Mouse (Mus musculus) liver, embryonic 14.5 days (tissue): ENCODE data around the gene Eif4e1b. TPM values are rescaled to one million over a fixed set of nuclear protein-coding genes. Genes with fewer than 3 reads are reported as not detected.

ENCODE experiments used
- ATAC-seq: fragments of 200-750 bp; cut with Nextera tagmentation; 2 replicates; pipeline ENCODE4 v1.8.0; 2017; ENCODE audit warnings: moderate number of reproducible peaks, mild to moderate bottlenecking, moderate library complexity; ENCODE audit not compliant: insufficient read depth
- DNase-seq, 3 experiments: peaks; one replicate each; pipeline ENCODE4 v3.0.0-alpha.2; 2012 to 2013; ENCODE audit warnings: low read depth in 3 of 3, low spot score in 3 of 3
- H3K27ac ChIP-seq: fragments of 300-500 bp; sonication (generic); 2 replicates; pipeline ENCODE4 v1.5.1; 2014; ENCODE audit warnings: moderate library complexity, mild to moderate bottlenecking, control low read depth, inconsistent platforms
- H3K27me3 ChIP-seq: fragments of 300-500 bp; sonication (generic); 2 replicates; pipeline ENCODE4 v1.6.1; 2014; ENCODE audit warnings: mild to moderate bottlenecking, low read length, moderate library complexity; ENCODE audit not compliant: control insufficient read depth, insufficient read depth
- H3K36me3 ChIP-seq: fragments of 300-500 bp; sonication (generic); replicated peaks from 2 replicates; pipeline ENCODE4 v1.6.1; 2014; ENCODE audit warnings: low read depth; ENCODE audit not compliant: control insufficient read depth, insufficient read depth
- H3K4me1 ChIP-seq, 2 experiments: fragments of 200-500 bp in 1 of 2; fragments of 300-500 bp in 1 of 2; sonication (generic) in 1 of 2; replicated peaks; 2 replicates each; pipeline ENCODE4 v1.6.1; 2012 to 2014; ENCODE audit warnings: antibody characterized with exemption in 1 of 2, inconsistent platforms in 1 of 2, low read length in 1 of 2; ENCODE audit not compliant: control insufficient read depth in 2 of 2, insufficient read depth in 2 of 2
- H3K4me2 ChIP-seq: fragments of 300-500 bp; sonication (generic); 2 replicates; pipeline ENCODE4 v1.6.1; 2014; ENCODE audit warnings: low read depth, mild to moderate bottlenecking, control low read depth, moderate library complexity
- H3K4me3 ChIP-seq, 2 experiments: fragments of 200-500 bp in 1 of 2; fragments of 300-500 bp in 1 of 2; sonication (generic) in 1 of 2; 2 replicates each; pipeline ENCODE4 v1.5.1; 2012 to 2014; ENCODE audit warnings: low read depth in 2 of 2, low read length in 2 of 2, mild to moderate bottlenecking in 2 of 2, control low read depth in 1 of 2, inconsistent platforms in 1 of 2, moderate library complexity in 1 of 2; ENCODE audit not compliant: insufficient read depth in 1 of 2
- H3K9ac ChIP-seq: fragments of 300-500 bp; sonication (generic); replicated peaks from 2 replicates; pipeline ENCODE4 v1.6.1; 2014; ENCODE audit warnings: mild to moderate bottlenecking, control low read depth, moderate library complexity
- H3K9me3 ChIP-seq: fragments of 300-500 bp; sonication (generic); 2 replicates; pipeline ENCODE4 v1.6.1; 2016; ENCODE audit warnings: low read length, mixed read lengths; ENCODE audit not compliant: control insufficient read depth
- CTCF ChIP-seq: IDR thresholded peaks from 2 replicates; pipeline ENCODE4 v1.5.1; 2016; ENCODE audit warnings: antibody characterized with exemption, low read depth, control low read depth
- EP300 ChIP-seq: IDR thresholded peaks from 2 replicates; pipeline ENCODE4 v1.6.1; 2016; ENCODE audit warnings: antibody characterized with exemption, low read depth
- WGBS: fragments of 180-500 bp; shearing (Covaris S2); extraction: QIAGEN DNeasy Blood & Tissue Kit; methylation state at CpG from one replicate; pipeline ENCODE4 v1.1.7; 2014; ENCODE audit not compliant: insufficient replicate concordance; 5-methylcytosine and 5-hydroxymethylcytosine counted together
- polyA plus RNA-seq, 2 experiments: library from polyadenylated mRNA; depleted of rRNA in 1 of 2; stranded (reverse) in 1 of 2; unstranded in 1 of 2; fragments of >200 nt; fragmentation: Nextera tagmentation in 1 of 2; extraction: Ambion mirVana in 1 of 2; gene quantifications; 2 replicates each; pipeline versions ENCODE4 v1.2.1 to v1.2.3; 2012 to 2014

Gene Eif4e1b
- polyA plus RNA-seq, 2 experiments: not detected

GRCm38 (mm10) chr13:54800206-54800605 lies 16.4 kb downstream of the Eif4e1b start:
- H3K9me3 ChIP-seq: no peaks in the 10 kb centered on the region
- H3K9ac ChIP-seq: no peak overlapping the region
- no peak for TF ChIP-seq EP300
- no peak for TF ChIP-seq CTCF
- no peaks in the 10 kb centered on the region for H3K36me3 ChIP-seq
- no peaks in the 10 kb centered on the region for H3K27me3 ChIP-seq
- WGBS: 56% methylated on average over 4 of the region's 4 CpGs
- H3K4me1 ChIP-seq: no peaks in the 10 kb centered on the region
- DNase-seq (no peak), ATAC-seq (no peak)
- H3K4me2 ChIP-seq: no peak overlapping the region
- H3K4me3 ChIP-seq: no peak overlapping the region
- H3K27ac ChIP-seq: no peak overlapping the region

- DNase-seq (no peak), ATAC-seq (no peak)
- Histone ChIP-seq H3K4me1 (no peaks in the 10 kb centered on the region), H3K36me3 (no peaks in the 10 kb centered on the region), H3K27me3 (no peaks in the 10 kb centered on the region), H3K4me2 (no peak overlapping the region), H3K9ac (no peak overlapping the region), H3K9me3 (no peaks in the 10 kb centered on the region), H3K4me3 (no peak overlapping the region), H3K27ac (no peak overlapping the region)
- 51% methylated on average over 6 of the region's 6 CpGs for WGBS
- TF ChIP-seq EP300: no peak
- TF ChIP-seq CTCF: peak; percentile 55
Measured at GRCm38 (mm10) chr13:54803010-54803409, 19.2 kb downstream of the Eif4e1b start.

GRCm38 (mm10) chr13:54805134-54805838 lies 21.5 kb downstream of the Eif4e1b start:
- H3K36me3 ChIP-seq: no peaks in the 10 kb centered on the region
- no peak overlapping the region for H3K9ac ChIP-seq
- ATAC-seq: no peak

GRCm38 (mm10) chr13:54806434-54806976 lies 22.7 kb downstream of the Eif4e1b start:
- DNase-seq (no peak), ATAC-seq (no peak)
- no peak overlapping the region for H3K4me2 ChIP-seq
- H3K9ac ChIP-seq: no peak overlapping the region
- 41% methylated on average over 13 of the region's 13 CpGs for WGBS
- H3K27ac ChIP-seq: no peak overlapping the region
- H3K27me3 ChIP-seq: no peaks in the 10 kb centered on the region
- no peaks in the 10 kb centered on the region for H3K9me3 ChIP-seq
- no peaks in the 10 kb centered on the region for H3K4me1 ChIP-seq
- no peak overlapping the region for H3K4me3 ChIP-seq
- H3K36me3 ChIP-seq: no peaks in the 10 kb centered on the region
- TF ChIP-seq EP300: no peak
- TF ChIP-seq CTCF: no peak

More at GRCm38 (mm10) chr13:54805134-54805838, 21.5 kb downstream of the Eif4e1b start:
- no peaks in the 10 kb centered on the region for H3K4me1 ChIP-seq
- H3K4me2 ChIP-seq: no peak overlapping the region
- H3K4me3 ChIP-seq: no peak overlapping the region
- WGBS: 34% methylated on average over 21 of the region's 21 CpGs
- DNase-seq: no peak
- TF ChIP-seq EP300: no peak
- TF ChIP-seq CTCF: peak; percentile 31; the same call in 1 of the 2 replicates
- H3K27ac ChIP-seq: no peak overlapping the region
- H3K9me3 ChIP-seq: no peaks in the 10 kb centered on the region
- H3K27me3 ChIP-seq: no peaks in the 10 kb centered on the region

- no peak for ATAC-seq
Measured at GRCm38 (mm10) chr13:54808067-54808466, 24.3 kb downstream of the Eif4e1b start.

More at GRCm38 (mm10) chr13:54808067-54808466, 24.3 kb downstream of the Eif4e1b start:
- TF ChIP-seq EP300 (no peak), CTCF (no peak)
- H3K36me3 ChIP-seq: no peaks in the 10 kb centered on the region
- H3K27me3 ChIP-seq: no peaks in the 10 kb centered on the region
- H3K9me3 ChIP-seq: no peaks in the 10 kb centered on the region
- H3K4me3 ChIP-seq: no peak overlapping the region
- no peak overlapping the region for H3K9ac ChIP-seq
- no peak overlapping the region for H3K27ac ChIP-seq
- no peaks in the 10 kb centered on the region for H3K4me1 ChIP-seq
- no peak overlapping the region for H3K4me2 ChIP-seq
- no peak for DNase-seq
- 51% methylated on average over 12 of the region's 12 CpGs for WGBS
